Mouse (Mus musculus): ENCODE measurements around the gene Nom1.

DNA sequence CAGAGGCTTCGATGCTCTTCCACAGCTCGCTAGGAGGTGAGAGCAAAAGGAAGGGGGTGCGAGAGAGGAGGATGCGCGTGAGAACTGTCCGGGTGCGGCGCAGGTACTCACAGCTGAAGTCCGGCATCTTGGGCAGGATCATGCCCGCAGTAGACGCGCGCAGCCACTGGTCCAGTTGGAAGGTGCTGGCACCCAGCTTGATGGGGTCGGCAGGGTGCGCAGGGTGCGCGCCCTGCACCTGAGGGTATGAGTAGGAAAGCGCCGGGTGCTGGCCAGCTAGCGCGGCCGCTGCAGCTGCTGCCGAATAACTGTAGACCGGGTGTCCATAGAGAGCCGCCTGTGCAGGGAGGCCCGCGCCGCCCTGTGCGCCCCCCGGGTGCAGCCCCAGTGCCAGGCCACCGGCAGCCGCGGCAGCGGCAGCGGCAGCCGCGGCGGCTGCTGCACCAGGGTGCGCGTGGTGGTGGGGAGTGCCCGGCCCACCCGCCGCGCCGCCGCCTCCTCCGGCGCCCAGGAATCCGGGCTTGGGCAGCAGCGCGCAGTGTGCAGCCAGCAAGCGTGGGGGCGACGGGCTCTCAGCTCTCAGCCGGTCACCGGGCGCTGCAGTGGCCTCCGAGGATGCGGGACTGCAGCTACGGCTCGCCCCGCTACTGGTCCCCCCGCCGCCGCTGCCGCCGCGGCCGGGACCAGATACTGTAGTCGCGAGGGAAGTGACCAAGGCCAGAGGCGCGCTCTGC lies 43.2 kb downstream of the Nom1 start:
- no peak for TF ChIP-seq ZNF384 (IDR thresholded peaks at IDR 0.05; ENCODE audit: low read depth, low read length)
- TF ChIP-seq CHD2 (IDR thresholded peaks at IDR 0.05; ENCODE audit: low read depth, low read length): no peak
- no peak for TF ChIP-seq HCFC1 (IDR thresholded peaks at IDR 0.05; ENCODE audit: borderline replicate concordance, insufficient read depth, low read length)
- no peak for TF ChIP-seq ZC3H11A (IDR thresholded peaks at IDR 0.05; ENCODE audit: borderline replicate concordance, low read depth, low read length)
